Mouse (Mus musculus): ENCODE measurements around the gene Ptrh1. TPM values are rescaled to one million over a fixed set of nuclear protein-coding genes. Genes with fewer than 3 reads are reported as not detected.
A peak's percentile ranks its signal among the peaks of the same experiment; 100 is the strongest.

Gene Ptrh1
- total and polyA plus RNA-seq, 3 experiments = 12.3 to 27.9 TPM; not detected in 1

DNA sequence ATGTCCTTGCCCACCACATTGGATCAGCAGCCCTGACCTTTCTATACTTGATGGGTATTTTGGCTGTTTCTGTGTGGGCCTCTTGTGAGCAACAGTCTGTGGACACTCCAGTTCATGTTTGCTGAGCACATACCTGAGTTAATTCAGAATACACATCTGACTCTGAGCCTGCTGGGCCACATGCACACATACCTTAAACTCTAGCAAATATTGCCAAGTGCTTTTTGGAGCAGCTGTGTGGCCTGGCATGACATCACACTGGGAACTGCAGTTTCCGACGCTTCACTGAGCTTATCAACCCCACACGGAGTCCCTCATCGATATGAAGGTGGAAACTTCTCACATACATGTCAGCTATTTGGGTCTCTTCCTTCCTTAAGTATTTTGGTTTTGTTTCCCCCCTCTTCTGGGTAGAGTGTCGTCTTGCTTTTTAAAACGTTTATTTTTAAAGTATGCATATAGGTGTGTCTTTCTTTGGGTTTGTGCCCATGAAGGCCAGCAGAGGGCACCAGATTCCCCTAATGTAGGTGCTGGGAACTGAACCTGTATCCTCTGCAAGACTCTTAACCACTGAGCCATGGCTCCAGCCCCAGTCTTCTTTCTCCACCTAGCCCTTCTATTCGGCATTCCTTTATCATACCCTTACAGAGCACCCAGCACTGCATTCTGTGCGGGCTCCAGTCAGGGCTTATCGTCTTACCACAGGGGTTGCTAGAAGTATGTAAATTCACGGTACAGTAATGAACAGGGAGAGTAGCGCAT is 45.6 kb downstream of the Ptrh1 start:
- Histone ChIP-seq H3K4me1 (ENCODE audit: control insufficient read depth in 1 of 2, insufficient read depth in 2 of 2, low read length in 2 of 2) (no peaks in the 10 kb centered on the region), H3K4me3 (ENCODE audit: control insufficient read depth in 1 of 2, insufficient read depth in 1 of 2, low read depth in 2 of 2, low read length in 2 of 2) (no peak overlapping the region), H3K36me3 (ENCODE audit: control insufficient read depth in 1 of 2, insufficient read depth in 2 of 2, low read length in 2 of 2) (no peaks in the 10 kb centered on the region; a peak in 1 of 4 replicates), H3K27ac (ENCODE audit: control insufficient read depth, low read depth, low read length) (no peak overlapping the region), H3K9me3 (replicated peaks; ENCODE audit: insufficient read depth, low read length) (no peaks in the 10 kb centered on the region), H3K9ac (ENCODE audit: control insufficient read depth, low read depth, low read length, poor library complexity, severe bottlenecking) (no peak overlapping the region), H3K79me2 (ENCODE audit: control insufficient read depth, insufficient read depth, low read length, poor library complexity) (no peaks in the 10 kb centered on the region), H3K27me3 (ENCODE audit: control insufficient read depth in 1 of 2, insufficient read depth in 2 of 2, low read length in 2 of 2) (no peaks in the 10 kb centered on the region)
- DNase-seq (ENCODE audit: low read depth, low spot score) = peak; percentile 67
- TF ChIP-seq RAD21 (IDR thresholded peaks at IDR 0.05; ENCODE audit: low read depth, low read length) (peak; percentile 61), ZC3H11A (IDR thresholded peaks at IDR 0.05; ENCODE audit: low read depth, low read length) (peak; percentile 36), USF2 (IDR thresholded peaks at IDR 0.05; ENCODE audit: borderline replicate concordance in 1 of 2, insufficient read depth in 1 of 2, low read depth in 1 of 2, low read length in 2 of 2) (no peak), POLR2A (IDR thresholded peaks at IDR 0.05; ENCODE audit: control insufficient read depth in 1 of 2, insufficient read depth in 1 of 2, low read depth in 1 of 2, low read length in 2 of 2, poor library complexity in 1 of 2) (no peak), SMC3 (IDR thresholded peaks at IDR 0.05; ENCODE audit: low read depth, low read length) (peak; percentile 82), CTCF (IDR thresholded peaks at IDR 0.05 in 2 of 3, conservative IDR thresholded peaks at IDR 0.05 in 1 of 3; ENCODE audit: control insufficient read depth in 1 of 3, insufficient read depth in 1 of 3, low read depth in 2 of 3, low read length in 3 of 3, poor library complexity in 1 of 3, severe bottlenecking in 1 of 3) (peak; percentile 70 to 79 (median 71))

- H3K27me3 ChIP-seq (ENCODE audit: control insufficient read depth in 1 of 2, insufficient read depth in 2 of 2, low read length in 2 of 2) = no peaks in the 10 kb centered on the region
- no peaks in the 10 kb centered on the region; a peak in 1 of 4 replicates for H3K36me3 ChIP-seq (ENCODE audit: control insufficient read depth in 1 of 2, insufficient read depth in 2 of 2, low read length in 2 of 2)
- DNase-seq (ENCODE audit: low read depth, low spot score) = no peak
- no peak overlapping the region for H3K9ac ChIP-seq (ENCODE audit: control insufficient read depth, low read depth, low read length, poor library complexity, severe bottlenecking)
- TF ChIP-seq BHLHE40 (IDR thresholded peaks at IDR 0.05; ENCODE audit: borderline replicate concordance, low read depth, low read length) (no peak), HCFC1 (IDR thresholded peaks at IDR 0.05; ENCODE audit: low read depth, low read length) (no peak), ZMIZ1 (IDR thresholded peaks at IDR 0.05; ENCODE audit: low read depth, low read length) (no peak), NELFE (IDR thresholded peaks at IDR 0.05; ENCODE audit: low read depth, low read length) (no peak), CHD2 (IDR thresholded peaks at IDR 0.05; ENCODE audit: low read length) (no peak), MXI1 (IDR thresholded peaks at IDR 0.05; ENCODE audit: low read depth, low read length) (no peak)
- H3K79me2 ChIP-seq (ENCODE audit: control insufficient read depth, insufficient read depth, low read length, poor library complexity) = no peaks in the 10 kb centered on the region
- no peaks in the 10 kb centered on the region for H3K9me3 ChIP-seq (replicated peaks; ENCODE audit: insufficient read depth, low read length)
- no peaks in the 10 kb centered on the region for H3K4me1 ChIP-seq (ENCODE audit: control insufficient read depth in 1 of 2, insufficient read depth in 2 of 2, low read length in 2 of 2)
- H3K27ac ChIP-seq (ENCODE audit: control insufficient read depth, low read depth, low read length) = no peak overlapping the region
- H3K4me3 ChIP-seq (ENCODE audit: control insufficient read depth in 1 of 2, insufficient read depth in 1 of 2, low read depth in 2 of 2, low read length in 2 of 2) = no peak overlapping the region
Observed at GRCm38 (mm10) chr2:32822643-32823042, 47.1 kb downstream of the Ptrh1 start.

DNA sequence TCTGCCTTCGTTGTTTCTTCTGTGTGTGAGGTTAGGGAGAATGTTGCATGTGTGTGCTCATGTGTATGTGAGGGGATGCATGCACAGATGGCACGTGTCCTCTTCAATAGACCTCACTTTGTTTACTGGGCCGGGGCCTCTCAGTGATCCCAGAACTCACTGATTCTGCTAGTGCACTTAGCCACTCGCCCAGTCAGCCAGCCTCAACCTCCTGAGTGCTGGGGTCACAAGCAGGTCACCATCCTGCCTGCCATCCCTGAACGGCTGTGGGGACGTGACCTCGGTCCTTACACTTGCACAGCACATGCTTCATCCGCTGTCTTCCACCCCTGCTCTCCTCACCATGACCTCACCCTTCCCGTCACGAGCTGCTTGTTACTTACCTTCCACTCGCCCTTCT is 47.6 kb downstream of the Ptrh1 start:
- no peaks in the 10 kb centered on the region for H3K4me1 ChIP-seq (ENCODE audit: control insufficient read depth in 1 of 2, insufficient read depth in 2 of 2, low read length in 2 of 2)
- no peak for DNase-seq (ENCODE audit: low read depth, low spot score)
- TF ChIP-seq TCF12 (IDR thresholded peaks at IDR 0.05; ENCODE audit: low read depth, low read length) (no peak), POLR2A (IDR thresholded peaks at IDR 0.05; ENCODE audit: control insufficient read depth in 1 of 2, insufficient read depth in 1 of 2, low read depth in 1 of 2, low read length in 2 of 2, poor library complexity in 1 of 2) (no peak), JUND (IDR thresholded peaks at IDR 0.05; ENCODE audit: low read depth, low read length) (no peak), RCOR1 (IDR thresholded peaks at IDR 0.05; ENCODE audit: low read depth, low read length) (no peak), NRF1 (IDR thresholded peaks at IDR 0.05; ENCODE audit: insufficient read depth, low read depth, low read length, poor library complexity, severe bottlenecking) (no peak), POLR2AphosphoS2 (IDR thresholded peaks at IDR 0.05; ENCODE audit: low read length) (no peak), GATA1 (IDR thresholded peaks at IDR 0.05; ENCODE audit: low read depth, low read length) (no peak), MAFK (IDR thresholded peaks at IDR 0.05; ENCODE audit: borderline replicate concordance, low read depth, low read length) (no peak), ZKSCAN1 (IDR thresholded peaks at IDR 0.05; ENCODE audit: low read depth, low read length) (no peak), MEF2A (IDR thresholded peaks at IDR 0.05; ENCODE audit: extremely low read depth, insufficient replicate concordance, low read depth, low read length, poor library complexity, severe bottlenecking) (no peak), TBP (IDR thresholded peaks at IDR 0.05; ENCODE audit: low read depth, low read length) (no peak), BHLHE40 (IDR thresholded peaks at IDR 0.05; ENCODE audit: borderline replicate concordance, low read depth, low read length) (no peak), ETS1 (IDR thresholded peaks at IDR 0.05; ENCODE audit: low read depth, low read length) (no peak), EP300 (IDR thresholded peaks at IDR 0.05; ENCODE audit: low read depth in 1 of 2, low read length in 2 of 2) (no peak), MAX (IDR thresholded peaks at IDR 0.05; ENCODE audit: low read length) (no peak)

More for the DNA sequence above, 47.6 kb downstream of the Ptrh1 start:
- no peaks in the 10 kb centered on the region for H3K27me3 ChIP-seq (ENCODE audit: control insufficient read depth in 1 of 2, insufficient read depth in 2 of 2, low read length in 2 of 2)
- H3K27ac ChIP-seq (ENCODE audit: control insufficient read depth, low read depth, low read length) = no peak overlapping the region
- no peaks in the 10 kb centered on the region for H3K79me2 ChIP-seq (ENCODE audit: control insufficient read depth, insufficient read depth, low read length, poor library complexity)
- H3K36me3 ChIP-seq (ENCODE audit: control insufficient read depth in 1 of 2, insufficient read depth in 2 of 2, low read length in 2 of 2) = no peaks in the 10 kb centered on the region; a peak in 1 of 4 replicates
- H3K9me3 ChIP-seq (replicated peaks; ENCODE audit: insufficient read depth, low read length) = no peaks in the 10 kb centered on the region
- no peak overlapping the region for H3K9ac ChIP-seq (ENCODE audit: control insufficient read depth, low read depth, low read length, poor library complexity, severe bottlenecking)
- no peak overlapping the region for H3K4me3 ChIP-seq (ENCODE audit: control insufficient read depth in 1 of 2, insufficient read depth in 1 of 2, low read depth in 2 of 2, low read length in 2 of 2)

Data from MEL (cell line).